Mouse (Mus musculus) neural tube, embryonic 15.5 days (tissue): Measurements from ENCODE around the gene Pitx2. TPM values are rescaled to one million over a fixed set of nuclear protein-coding genes. Genes with fewer than 3 reads are reported as not detected.

Source experiments
- ATAC-seq: fragments of 200-750 bp; cut with Nextera tagmentation; 2 replicates; pipeline ENCODE4 v1.8.0; 2017; ENCODE audit warnings: mild to moderate bottlenecking, moderate TSS enrichment, moderate library complexity; ENCODE audit not compliant: low FRiP score
- H3K27ac ChIP-seq: fragments of 300-500 bp; sonication (generic); replicated peaks from 2 replicates; pipeline ENCODE4 v1.5.1; 2015; ENCODE audit warnings: mild to moderate bottlenecking, inconsistent platforms
- H3K27me3 ChIP-seq: fragments of 300-500 bp; sonication (generic); replicated peaks from 2 replicates; pipeline ENCODE4 v1.6.1; 2015; ENCODE audit warnings: inconsistent platforms
- H3K36me3 ChIP-seq: fragments of 300-500 bp; sonication (generic); 2 replicates; pipeline ENCODE4 v1.6.1; 2015; ENCODE audit warnings: inconsistent platforms
- H3K4me1 ChIP-seq: fragments of 300-500 bp; sonication (generic); 2 replicates; pipeline ENCODE4 v1.6.1; 2015; ENCODE audit warnings: inconsistent platforms
- H3K4me2 ChIP-seq: fragments of 300-500 bp; sonication (generic); 2 replicates; pipeline ENCODE4 v1.6.1; 2015; ENCODE audit warnings: inconsistent platforms, mild to moderate bottlenecking, moderate library complexity
- H3K4me3 ChIP-seq: fragments of 300-500 bp; sonication (generic); replicated peaks from 2 replicates; pipeline ENCODE4 v1.5.1; 2015; ENCODE audit warnings: mild to moderate bottlenecking, inconsistent platforms
- H3K9ac ChIP-seq: fragments of 300-500 bp; sonication (generic); replicated peaks from 2 replicates; pipeline ENCODE4 v1.6.1; 2015; ENCODE audit warnings: mild to moderate bottlenecking, inconsistent platforms
- H3K9me3 ChIP-seq: fragments of 300-500 bp; sonication (generic); replicated peaks from 2 replicates; pipeline ENCODE4 v1.6.1; 2016; ENCODE audit warnings: inconsistent platforms
- WGBS: fragments of 180-500 bp; shearing (Covaris S2); methylation state at CpG from one replicate; pipeline ENCODE4 v1.1.7; 2015; ENCODE audit warnings: mixed read lengths; 5-methylcytosine and 5-hydroxymethylcytosine counted together
- polyA plus RNA-seq: library from polyadenylated mRNA; unstranded; fragments of >200 nt; fragmentation: Nextera tagmentation; extraction: Ambion mirVana; gene quantifications from 2 replicates; pipeline ENCODE4 v1.2.1, GENCODE M21; 2015

Pitx2 gene
- polyA plus RNA-seq, 1 experiment from 2014 or later: 5.2 TPM

- H3K4me2 ChIP-seq: no peak overlapping the region
- H3K4me3 ChIP-seq: no peak overlapping the region
- no peaks in the 10 kb centered on the region for H3K27me3 ChIP-seq
- H3K9me3 ChIP-seq: no peaks in the 10 kb centered on the region
- no peak overlapping the region for H3K27ac ChIP-seq
- no peak overlapping the region for H3K9ac ChIP-seq
- 80% methylated on average over 9 of the region's 9 CpGs for WGBS
- H3K4me1 ChIP-seq: no peaks in the 10 kb centered on the region
- H3K36me3 ChIP-seq: no peaks in the 10 kb centered on the region
- no peak for ATAC-seq
Measured at GRCm38 (mm10) chr3:129250997-129251396, 51.3 kb downstream of the Pitx2 start.

- Histone ChIP-seq H3K9ac (no peak overlapping the region), H3K27me3 (no peaks in the 10 kb centered on the region), H3K4me2 (no peak overlapping the region), H3K27ac (no peak overlapping the region), H3K4me3 (no peak overlapping the region), H3K4me1 (no peaks in the 10 kb centered on the region), H3K9me3 (no peaks in the 10 kb centered on the region), H3K36me3 (no peaks in the 10 kb centered on the region)
- 59% methylated on average over 10 of the region's 10 CpGs for WGBS
- ATAC-seq: no peak
Measured at GRCm38 (mm10) chr3:129254246-129254645, 54.6 kb downstream of the Pitx2 start.

DNA sequence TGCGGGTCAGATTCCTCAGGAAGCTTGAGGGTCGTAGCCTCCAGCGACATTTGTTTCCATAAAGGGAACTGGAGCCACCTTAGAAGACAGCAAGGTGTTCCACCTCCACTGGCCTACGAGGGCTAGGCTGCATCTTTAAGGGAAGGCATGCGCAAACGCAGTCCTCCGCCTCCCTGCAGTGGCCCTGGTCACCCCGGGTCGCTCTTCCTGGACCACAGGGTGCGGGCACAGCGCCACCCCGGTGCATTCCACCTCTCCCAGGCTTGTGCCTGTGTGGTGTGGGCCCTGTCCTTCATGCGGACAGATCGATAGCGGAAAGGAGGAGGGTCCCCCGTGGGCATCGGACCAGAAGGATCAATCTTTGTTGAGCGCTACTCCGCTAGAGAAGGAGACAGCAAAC lies 56.6 kb downstream of the Pitx2 start:
- no peak overlapping the region for H3K9ac ChIP-seq

GRCm38 (mm10) chr3:129256766-129257165 lies 57.1 kb downstream of the Pitx2 start:
- 69% methylated on average over 8 of the region's 8 CpGs for whole genome bisulfite sequencing
- H3K36me3 ChIP-seq: no peaks in the 10 kb centered on the region
- H3K4me1 ChIP-seq: no peaks in the 10 kb centered on the region
- no peaks in the 10 kb centered on the region for H3K9me3 ChIP-seq
- no peaks in the 10 kb centered on the region for H3K27me3 ChIP-seq
- no peak overlapping the region for H3K9ac ChIP-seq
- ATAC-seq: peak; percentile 70; the same call in 1 of the 2 replicates
- H3K4me3 ChIP-seq: peak overlapping the region; percentile 23
- peak overlapping the region; percentile 37 for H3K4me2 ChIP-seq
- H3K27ac ChIP-seq: no peak overlapping the region

More for the DNA sequence above, 56.6 kb downstream of the Pitx2 start:
- Histone ChIP-seq H3K4me3 (peak overlapping the region; percentile 23), H3K4me2 (peak overlapping the region; percentile 37), H3K4me1 (no peaks in the 10 kb centered on the region), H3K9me3 (no peaks in the 10 kb centered on the region), H3K27ac (no peak overlapping the region), H3K36me3 (no peaks in the 10 kb centered on the region), H3K27me3 (no peaks in the 10 kb centered on the region)
- 56% methylated on average over 19 of the region's 19 CpGs for WGBS
- ATAC-seq: peak; percentile 62; the same call in 1 of the 2 replicates

DNA sequence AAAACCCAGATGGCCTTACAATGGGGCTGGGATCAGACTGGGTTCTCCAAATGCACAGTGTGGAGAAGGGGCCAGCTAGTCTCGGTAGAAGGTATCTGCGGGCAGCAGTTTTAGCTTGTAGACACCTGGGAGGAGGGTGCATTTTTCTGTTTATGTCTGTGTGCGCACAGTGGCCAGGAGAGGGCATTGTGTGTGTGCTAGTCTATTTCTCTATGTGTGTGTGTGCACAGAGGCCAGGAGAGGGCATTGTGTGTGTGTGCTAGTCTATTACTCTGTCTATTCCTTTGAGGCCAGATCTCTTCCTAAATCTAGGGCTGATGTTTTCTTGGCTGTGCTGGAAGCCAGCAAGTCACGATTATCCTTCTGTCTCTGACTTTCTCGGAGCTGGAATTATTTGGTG lies 58.8 kb downstream of the Pitx2 start:
- WGBS: 83% methylated on average over 5 of the region's 5 CpGs
- Histone ChIP-seq H3K36me3 (no peaks in the 10 kb centered on the region), H3K27ac (no peak overlapping the region), H3K4me1 (no peaks in the 10 kb centered on the region), H3K27me3 (no peaks in the 10 kb centered on the region), H3K9me3 (no peaks in the 10 kb centered on the region), H3K4me3 (no peak overlapping the region), H3K9ac (no peak overlapping the region), H3K4me2 (no peak overlapping the region)
- ATAC-seq: no peak

Other genes starting within 250 kb of the Pitx2 start
- 3.0 and 7.8 TPM in 2 replicates for gene Enpep, start 132.8 kb downstream of the Pitx2 start, polyA plus RNA-seq